Mouse (Mus musculus): ENCODE measurements around the gene Olfr1143. TPM values are rescaled to one million over a fixed set of nuclear protein-coding genes. Genes with fewer than 3 reads are reported as not detected.

The Olfr1143 gene
- polyA plus RNA-seq (2012; rRNA removed) = not detected in 2 replicates

GRCm38 (mm10) chr2:87800292-87800691, at the start of gene Olfr1143:
Gene Olfr1143 (plus strand): TSS chr2:87800592.
- TF ChIP-seq CTCF (IDR thresholded peaks at IDR 0.05; ENCODE audit: extremely low read depth, insufficient read depth, low read length) (no peak), POLR2A (IDR thresholded peaks at IDR 0.05; ENCODE audit: extremely low read depth, insufficient read depth, low read length) (no peak)
- H3K4me3 ChIP-seq (ENCODE audit: insufficient read depth, low read length) = no peak within 1 kb of the TSS
- H3K4me1 ChIP-seq (ENCODE audit: control insufficient read depth, insufficient read depth, low read length) = no peaks in the 10 kb centered on the region
- no peak within 1 kb of the TSS for H3K27ac ChIP-seq (ENCODE audit: insufficient read depth, low read length)

- no peak within 1 kb of the TSS for H3K4me3 ChIP-seq (ENCODE audit: insufficient read depth, low read length)
- H3K27ac ChIP-seq (ENCODE audit: insufficient read depth, low read length) = no peak within 1 kb of the TSS
- no peak for TF ChIP-seq POLR2A (IDR thresholded peaks at IDR 0.05; ENCODE audit: extremely low read depth, insufficient read depth, low read length)
- no peak for TF ChIP-seq CTCF (IDR thresholded peaks at IDR 0.05; ENCODE audit: extremely low read depth, insufficient read depth, low read length)
- no peaks in the 10 kb centered on the region for H3K4me1 ChIP-seq (ENCODE audit: control insufficient read depth, insufficient read depth, low read length)
These were observed 46.5 kb upstream of the Olfr1143 start, which contains the start of gene Olfr1141 for GRCm38 (mm10) chr2:87753891-87754290. Gene Olfr1141 (minus strand): TSS chr2:87753991.

GRCm38 (mm10) chr2:87776143-87776542, 24.2 kb upstream of the Olfr1143 start:
- H3K4me3 ChIP-seq (ENCODE audit: insufficient read depth, low read length) = no peak overlapping the region
- no peak overlapping the region for H3K27ac ChIP-seq (ENCODE audit: insufficient read depth, low read length)
- H3K4me1 ChIP-seq (ENCODE audit: control insufficient read depth, insufficient read depth, low read length) = no peaks in the 10 kb centered on the region
- no peak for TF ChIP-seq CTCF (IDR thresholded peaks at IDR 0.05; ENCODE audit: extremely low read depth, insufficient read depth, low read length)
- no peak for TF ChIP-seq POLR2A (IDR thresholded peaks at IDR 0.05; ENCODE audit: extremely low read depth, insufficient read depth, low read length)

GRCm38 (mm10) chr2:87779183-87779582, 21.2 kb upstream of the Olfr1143 start, which contains the start of gene Olfr152:
Gene Olfr152 (plus strand): TSS chr2:87779483.
- no peak within 1 kb of the TSS for H3K4me3 ChIP-seq (ENCODE audit: insufficient read depth, low read length)
- no peak for TF ChIP-seq POLR2A (IDR thresholded peaks at IDR 0.05; ENCODE audit: extremely low read depth, insufficient read depth, low read length)
- no peak for TF ChIP-seq CTCF (IDR thresholded peaks at IDR 0.05; ENCODE audit: extremely low read depth, insufficient read depth, low read length)
- H3K4me1 ChIP-seq (ENCODE audit: control insufficient read depth, insufficient read depth, low read length) = no peaks in the 10 kb centered on the region
- H3K27ac ChIP-seq (ENCODE audit: insufficient read depth, low read length) = no peak within 1 kb of the TSS

DNA sequence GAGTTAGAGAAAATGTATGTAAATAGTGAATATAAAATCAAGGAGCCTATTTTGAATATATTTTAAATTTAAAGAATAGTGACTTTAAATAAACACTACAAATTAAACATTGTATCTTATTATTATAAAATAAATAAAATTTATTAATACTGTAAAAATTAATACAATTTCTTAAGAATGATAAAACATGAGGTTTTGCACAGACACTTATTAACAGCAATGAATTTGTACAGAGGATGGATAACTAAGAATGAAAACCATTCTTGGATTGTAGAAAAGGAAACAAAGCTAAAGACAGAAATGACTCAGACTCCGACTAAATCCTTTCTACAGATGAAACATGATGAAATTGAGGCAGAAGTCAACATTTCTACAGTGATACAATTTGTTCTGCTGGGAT, 9.1 kb downstream of the Olfr1143 start, which contains the start of gene Olfr1145:
Gene Olfr1145, plus strand, starts transcription at position 301 of the 400 bp plus-strand sequence.
- H3K4me3 ChIP-seq (ENCODE audit: insufficient read depth, low read length) = no peak within 1 kb of the TSS
- no peaks in the 10 kb centered on the region for H3K4me1 ChIP-seq (ENCODE audit: control insufficient read depth, insufficient read depth, low read length)
- no peak for TF ChIP-seq CTCF (IDR thresholded peaks at IDR 0.05; ENCODE audit: extremely low read depth, insufficient read depth, low read length)
- no peak for TF ChIP-seq POLR2A (IDR thresholded peaks at IDR 0.05; ENCODE audit: extremely low read depth, insufficient read depth, low read length)
- H3K27ac ChIP-seq (ENCODE audit: insufficient read depth, low read length) = no peak within 1 kb of the TSS

DNA sequence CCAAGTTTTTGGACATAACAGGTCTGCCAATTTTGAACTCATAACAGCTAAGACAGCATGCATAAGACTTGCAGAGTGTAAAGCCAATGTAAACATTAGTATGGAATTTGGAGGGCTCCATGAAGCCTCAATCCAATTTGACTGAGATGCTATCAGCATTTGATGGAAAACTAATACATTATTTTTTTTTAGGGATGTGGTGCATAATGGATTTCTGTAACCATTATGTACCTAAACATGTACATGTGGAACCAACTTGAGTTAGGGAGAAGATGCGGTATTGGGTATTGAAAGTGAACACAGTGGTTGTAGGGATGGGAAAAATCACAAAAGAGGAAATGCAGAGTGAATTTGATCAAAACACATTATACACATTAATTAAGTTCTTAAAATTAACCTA, 29.8 kb downstream of the Olfr1143 start, which contains the start of gene Olfr1148:
Gene Olfr1148, plus strand, starts transcription at position 301 of the 400 bp plus-strand sequence.
- TF ChIP-seq CTCF (IDR thresholded peaks at IDR 0.05; ENCODE audit: extremely low read depth, insufficient read depth, low read length) = no peak
- TF ChIP-seq POLR2A (IDR thresholded peaks at IDR 0.05; ENCODE audit: extremely low read depth, insufficient read depth, low read length) = no peak
- Histone ChIP-seq H3K27ac (ENCODE audit: insufficient read depth, low read length) (no peak within 1 kb of the TSS), H3K4me3 (ENCODE audit: insufficient read depth, low read length) (no peak within 1 kb of the TSS), H3K4me1 (ENCODE audit: control insufficient read depth, insufficient read depth, low read length) (no peaks in the 10 kb centered on the region)

DNA sequence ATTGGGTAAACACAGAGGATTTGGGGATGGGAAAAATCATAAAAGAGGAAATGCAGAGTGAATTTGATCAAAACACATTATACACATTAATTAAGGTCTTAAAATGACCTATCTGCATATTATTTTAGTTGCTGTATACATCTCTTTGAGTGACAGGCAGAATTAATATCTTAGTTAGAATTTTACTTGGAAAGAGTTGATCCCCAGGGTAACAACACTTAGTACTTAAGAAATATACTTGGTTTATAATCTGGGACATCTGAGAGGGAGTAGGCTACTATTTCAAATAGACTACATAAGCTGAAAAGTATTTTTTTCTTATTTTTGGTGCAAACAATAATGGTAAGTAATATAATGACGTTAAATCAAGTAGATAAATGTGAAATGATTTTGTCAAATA, 43.3 kb downstream of the Olfr1143 start, which contains the start of gene Olfr1150-ps1:
Gene Olfr1150-ps1, plus strand, starts transcription at position 301 of the 400 bp plus-strand sequence.
- Histone ChIP-seq H3K4me1 (ENCODE audit: control insufficient read depth, insufficient read depth, low read length) (no peaks in the 10 kb centered on the region), H3K27ac (ENCODE audit: insufficient read depth, low read length) (no peak within 1 kb of the TSS), H3K4me3 (ENCODE audit: insufficient read depth, low read length) (no peak within 1 kb of the TSS)
- TF ChIP-seq POLR2A (IDR thresholded peaks at IDR 0.05; ENCODE audit: extremely low read depth, insufficient read depth, low read length) = no peak
- no peak for TF ChIP-seq CTCF (IDR thresholded peaks at IDR 0.05; ENCODE audit: extremely low read depth, insufficient read depth, low read length)

Other genes starting within 250 kb of the Olfr1143 start
- not detected in 2 replicates for gene Olfr1129, start 226.7 kb upstream of the Olfr1143 start, polyA plus RNA-seq (2012; rRNA removed)
- not detected in 2 replicates for gene Olfr1130, start 194.4 kb upstream of the Olfr1143 start, polyA plus RNA-seq (2012; rRNA removed)
- not detected in 2 replicates for gene Olfr1131, start 173.5 kb upstream of the Olfr1143 start, polyA plus RNA-seq (2012; rRNA removed)
- gene Olfr1132, start 163.1 kb upstream of the Olfr1143 start, polyA plus RNA-seq (2012; rRNA removed) = not detected in 2 replicates
- gene Olfr1133, start 153.2 kb upstream of the Olfr1143 start, polyA plus RNA-seq (2012; rRNA removed) = not detected in 2 replicates
- not detected in 2 replicates for gene Olfr1134, start 142.1 kb upstream of the Olfr1143 start, polyA plus RNA-seq (2012; rRNA removed)
- gene Olfr1135, start 126.9 kb upstream of the Olfr1143 start, polyA plus RNA-seq (2012; rRNA removed) = not detected in 2 replicates
- not detected in 2 replicates for gene Olfr1136, start 106.6 kb upstream of the Olfr1143 start, polyA plus RNA-seq (2012; rRNA removed)
- gene Olfr1137, start 87.4 kb upstream of the Olfr1143 start, polyA plus RNA-seq (2012; rRNA removed) = not detected in 2 replicates
- not detected in 2 replicates for gene Olfr1138, start 60.6 kb upstream of the Olfr1143 start, polyA plus RNA-seq (2012; rRNA removed)
- gene Olfr1140, start 56.8 kb upstream of the Olfr1143 start, polyA plus RNA-seq (2012; rRNA removed) = not detected in 2 replicates
- not detected in 2 replicates for gene Olfr1141, start 46.6 kb upstream of the Olfr1143 start, polyA plus RNA-seq (2012; rRNA removed)
- gene Olfr152, start 21.1 kb upstream of the Olfr1143 start, polyA plus RNA-seq (2012; rRNA removed) = not detected in 2 replicates
- gene Olfr1145, start 9.2 kb downstream of the Olfr1143 start, polyA plus RNA-seq (2012; rRNA removed) = not detected in 2 replicates
- gene Olfr1148, start 29.9 kb downstream of the Olfr1143 start, polyA plus RNA-seq (2012; rRNA removed) = not detected in 2 replicates
- not detected in 2 replicates for gene Olfr1150-ps1, start 43.4 kb downstream of the Olfr1143 start, polyA plus RNA-seq (2012; rRNA removed)
- gene Olfr1151, start 55.3 kb downstream of the Olfr1143 start, polyA plus RNA-seq (2012; rRNA removed) = not detected in 2 replicates
- gene Olfr1152, start 65.9 kb downstream of the Olfr1143 start, polyA plus RNA-seq (2012; rRNA removed) = not detected in 2 replicates
- not detected in 2 replicates for gene Olfr1153, start 94.4 kb downstream of the Olfr1143 start, polyA plus RNA-seq (2012; rRNA removed)
- gene Olfr1154, start 104.6 kb downstream of the Olfr1143 start, polyA plus RNA-seq (2012; rRNA removed) = not detected in 2 replicates
- not detected in 2 replicates for gene Olfr1155, start 144.5 kb downstream of the Olfr1143 start, polyA plus RNA-seq (2012; rRNA removed)
- not detected in 2 replicates for gene Olfr1156, start 152.5 kb downstream of the Olfr1143 start, polyA plus RNA-seq (2012; rRNA removed)
- gene Olfr1157, start 167.7 kb downstream of the Olfr1143 start, polyA plus RNA-seq (2012; rRNA removed) = not detected in 2 replicates
- not detected in 2 replicates for gene Olfr74, start 174.1 kb downstream of the Olfr1143 start, polyA plus RNA-seq (2012; rRNA removed)
- not detected in 2 replicates for gene Olfr1158, start 189.5 kb downstream of the Olfr1143 start, polyA plus RNA-seq (2012; rRNA removed)
- not detected in 2 replicates for gene Olfr1160, start 207.7 kb downstream of the Olfr1143 start, polyA plus RNA-seq (2012; rRNA removed)
- gene Olfr1161, start 222.2 kb downstream of the Olfr1143 start, polyA plus RNA-seq (2012; rRNA removed) = not detected in 2 replicates
- not detected in 2 replicates for gene Olfr73, start 237.1 kb downstream of the Olfr1143 start, polyA plus RNA-seq (2012; rRNA removed)